Mouse (Mus musculus): ENCODE data around the gene Carmil1.

Gene Carmil1

GRCm38 (mm10) chr13:24049267-24050034, 231.1 kb downstream of the Carmil1 start:
- DNase-seq (ENCODE audit: low read depth in 1 of 2, low spot score in 2 of 2) = no peak

- no peak for DNase-seq (ENCODE audit: low read depth in 1 of 2, low spot score in 2 of 2)
Observed at GRCm38 (mm10) chr13:24048611-24049010, 232.0 kb downstream of the Carmil1 start.

- DNase-seq (ENCODE audit: low read depth in 1 of 2, low spot score in 2 of 2) = no peak
Observed at GRCm38 (mm10) chr13:24045271-24045670, 235.3 kb downstream of the Carmil1 start.

GRCm38 (mm10) chr13:24040221-24040620, 240.4 kb downstream of the Carmil1 start:
- no peak for DNase-seq (ENCODE audit: low read depth in 1 of 2, low spot score in 2 of 2)

GRCm38 (mm10) chr13:24037502-24037901, 243.1 kb downstream of the Carmil1 start:
- DNase-seq (ENCODE audit: low read depth in 1 of 2, low spot score in 2 of 2) = no peak

GRCm38 (mm10) chr13:24036150-24036549, 244.4 kb downstream of the Carmil1 start:
- no peak for DNase-seq (ENCODE audit: low read depth in 1 of 2, low spot score in 2 of 2)

GRCm38 (mm10) chr13:24027191-24028170, 253.1 kb downstream of the Carmil1 start:
- DNase-seq (ENCODE audit: low read depth in 1 of 2, low spot score in 2 of 2) = no peak

- DNase-seq (ENCODE audit: low read depth in 1 of 2, low spot score in 2 of 2) = no peak
Observed at GRCm38 (mm10) chr13:24018515-24018914, 262.1 kb downstream of the Carmil1 start.

- DNase-seq (ENCODE audit: low read depth in 1 of 2, low spot score in 2 of 2) = no peak
Observed at GRCm38 (mm10) chr13:24005528-24005927, 275.1 kb downstream of the Carmil1 start.

- no peak for DNase-seq (ENCODE audit: low read depth in 1 of 2, low spot score in 2 of 2)
Observed at GRCm38 (mm10) chr13:24001797-24002196, 278.8 kb downstream of the Carmil1 start.

GRCm38 (mm10) chr13:24001081-24001480, 279.5 kb downstream of the Carmil1 start:
- DNase-seq (ENCODE audit: low read depth in 1 of 2, low spot score in 2 of 2) = no peak

- DNase-seq (ENCODE audit: low read depth in 1 of 2, low spot score in 2 of 2) = no peak
Observed at GRCm38 (mm10) chr13:23998826-23999225, 281.8 kb downstream of the Carmil1 start.

GRCm38 (mm10) chr13:23994756-23995155, 285.8 kb downstream of the Carmil1 start:
- no peak for DNase-seq (ENCODE audit: low read depth in 1 of 2, low spot score in 2 of 2)

GRCm38 (mm10) chr13:23994024-23994423, 286.6 kb downstream of the Carmil1 start:
- no peak for DNase-seq (ENCODE audit: low read depth in 1 of 2, low spot score in 2 of 2)

- DNase-seq (ENCODE audit: low read depth in 1 of 2, low spot score in 2 of 2) = no peak
Observed at GRCm38 (mm10) chr13:23990928-23991327, 289.7 kb downstream of the Carmil1 start, which contains the start of gene Scgn. Gene Scgn, minus strand, starts transcription at chr13:23991214.

- DNase-seq (ENCODE audit: low read depth in 1 of 2, low spot score in 2 of 2) = no peak
Observed at GRCm38 (mm10) chr13:23990451-23990850, 290.1 kb downstream of the Carmil1 start.

GRCm38 (mm10) chr13:23985130-23985529, 295.5 kb downstream of the Carmil1 start:
- DNase-seq (ENCODE audit: low read depth in 1 of 2, low spot score in 2 of 2) = no peak

- DNase-seq (ENCODE audit: low read depth in 1 of 2, low spot score in 2 of 2) = no peak
Observed at GRCm38 (mm10) chr13:23972271-23972670, 308.3 kb downstream of the Carmil1 start.

GRCm38 (mm10) chr13:23971870-23972269, 308.7 kb downstream of the Carmil1 start:
- no peak for DNase-seq (ENCODE audit: low read depth in 1 of 2, low spot score in 2 of 2)

- DNase-seq (ENCODE audit: low read depth in 1 of 2, low spot score in 2 of 2) = no peak
Observed at GRCm38 (mm10) chr13:23964909-23965308, 315.7 kb downstream of the Carmil1 start.

All from monocyte, adult 2 months (primary cell).